Mouse (Mus musculus) heart, embryonic 15.5 days (tissue): ENCODE measurements at regions not wholly inside any gene's neighbourhood (a gene's known extent, or its start where the extent isn't known, plus 50 kb on each side); places are given as distances from the start of the nearest gene placed in this dataset.

Experiments used
- ATAC-seq: fragments of 200-750 bp; cut with Nextera tagmentation; replicated peaks from 2 replicates; pipeline ENCODE4 v1.8.0; 2017; ENCODE audit warnings: low read depth, moderate TSS enrichment; ENCODE audit not compliant: insufficient number of reproducible peaks, insufficient read depth, low FRiP score
- H3K27ac ChIP-seq: fragments of 300-500 bp; sonication (generic); 2 replicates; pipeline ENCODE4 v1.5.1; 2015; ENCODE audit warnings: mild to moderate bottlenecking, inconsistent platforms
- H3K27me3 ChIP-seq: fragments of 300-500 bp; sonication (generic); 2 replicates; pipeline ENCODE4 v1.6.1; 2015; ENCODE audit warnings: inconsistent platforms
- H3K36me3 ChIP-seq: fragments of 300-500 bp; sonication (generic); 2 replicates; pipeline ENCODE4 v1.6.1; 2015; ENCODE audit warnings: mild to moderate bottlenecking, inconsistent platforms
- H3K4me1 ChIP-seq: fragments of 300-500 bp; sonication (generic); replicated peaks from 2 replicates; pipeline ENCODE4 v1.6.1; 2015; ENCODE audit warnings: inconsistent platforms
- H3K4me2 ChIP-seq: fragments of 300-500 bp; sonication (generic); 2 replicates; pipeline ENCODE4 v1.6.1; 2015; ENCODE audit warnings: inconsistent platforms, mild to moderate bottlenecking, moderate library complexity
- H3K4me3 ChIP-seq: fragments of 300-500 bp; sonication (generic); 2 replicates; pipeline ENCODE4 v1.5.1; 2015; ENCODE audit warnings: mild to moderate bottlenecking, inconsistent platforms
- H3K9ac ChIP-seq: fragments of 300-500 bp; sonication (generic); 2 replicates; pipeline ENCODE4 v1.6.1; 2015; ENCODE audit warnings: mild to moderate bottlenecking, inconsistent platforms
- H3K9me3 ChIP-seq: fragments of 300-500 bp; sonication (generic); replicated peaks from 2 replicates; pipeline ENCODE4 v1.6.1; 2016; ENCODE audit warnings: inconsistent platforms
- WGBS: fragments of 180-500 bp; shearing (Covaris S2); methylation state at CpG from one replicate; pipeline ENCODE4 v1.1.7; 2015; ENCODE audit warnings: mixed read lengths; 5-methylcytosine and 5-hydroxymethylcytosine counted together

- ATAC-seq = no peak
- Histone ChIP-seq H3K9ac (no peak overlapping the region), H3K4me1 (no peaks in the 10 kb centered on the region), H3K9me3 (no peaks in the 10 kb centered on the region), H3K4me3 (no peak overlapping the region), H3K36me3 (no peaks in the 10 kb centered on the region), H3K4me2 (no peak overlapping the region), H3K27me3 (no peaks in the 10 kb centered on the region; the same call in 1 of the 2 replicates), H3K27ac (no peak overlapping the region)
These were observed 132.6 kb upstream of the Egfl6 start for GRCm38 (mm10) chrX:166718075-166718474.

- WGBS = 70% methylated on average over 2 of the region's 2 CpGs
- Histone ChIP-seq H3K4me1 (no peaks in the 10 kb centered on the region), H3K9ac (no peak overlapping the region), H3K4me2 (no peak overlapping the region), H3K27ac (peak overlapping the region; percentile 52; the same call in 1 of the 2 replicates), H3K9me3 (no peaks in the 10 kb centered on the region), H3K4me3 (no peak overlapping the region), H3K36me3 (no peaks in the 10 kb centered on the region), H3K27me3 (no peaks in the 10 kb centered on the region)
- ATAC-seq = no peak
These were observed 123.8 kb upstream of the Egfl6 start for GRCm38 (mm10) chrX:166709306-166709705.

- ATAC-seq = no peak
- H3K9ac ChIP-seq = no peak overlapping the region
- H3K27me3 ChIP-seq = no peaks in the 10 kb centered on the region
- no peak overlapping the region for H3K4me3 ChIP-seq
- H3K4me1 ChIP-seq = no peaks in the 10 kb centered on the region
- no peak overlapping the region for H3K27ac ChIP-seq
- H3K4me2 ChIP-seq = no peak overlapping the region
- H3K9me3 ChIP-seq = no peaks in the 10 kb centered on the region
- WGBS = 67% methylated on average over 1 of the region's 1 CpGs
- no peaks in the 10 kb centered on the region for H3K36me3 ChIP-seq
These were observed 122.6 kb upstream of the Egfl6 start for GRCm38 (mm10) chrX:166708106-166708505.

- Histone ChIP-seq H3K36me3 (no peaks in the 10 kb centered on the region), H3K9ac (no peak overlapping the region), H3K4me2 (no peak overlapping the region), H3K27ac (no peak overlapping the region), H3K9me3 (no peaks in the 10 kb centered on the region), H3K4me1 (no peaks in the 10 kb centered on the region), H3K27me3 (no peaks in the 10 kb centered on the region), H3K4me3 (no peak overlapping the region)
- ATAC-seq = no peak
- WGBS = 48% methylated on average over 1 of the region's 1 CpGs
These were observed 121.5 kb upstream of the Egfl6 start for GRCm38 (mm10) chrX:166707029-166707428.

- no peak overlapping the region for H3K4me3 ChIP-seq
- H3K9me3 ChIP-seq = no peaks in the 10 kb centered on the region
- no peaks in the 10 kb centered on the region for H3K27me3 ChIP-seq
- H3K27ac ChIP-seq = no peak overlapping the region
- H3K4me2 ChIP-seq = no peak overlapping the region
- 81% methylated on average over 2 of the region's 2 CpGs for WGBS
- H3K4me1 ChIP-seq = no peaks in the 10 kb centered on the region
- H3K9ac ChIP-seq = no peak overlapping the region
- ATAC-seq = no peak
- H3K36me3 ChIP-seq = no peaks in the 10 kb centered on the region
These were observed 118.8 kb upstream of the Egfl6 start for GRCm38 (mm10) chrX:166704311-166704710.

- Histone ChIP-seq H3K9ac (no peak overlapping the region), H3K27me3 (no peaks in the 10 kb centered on the region), H3K4me1 (no peaks in the 10 kb centered on the region), H3K4me3 (no peak overlapping the region), H3K9me3 (no peaks in the 10 kb centered on the region), H3K4me2 (no peak overlapping the region), H3K36me3 (no peaks in the 10 kb centered on the region), H3K27ac (no peak overlapping the region)
- no peak for ATAC-seq
- 61% methylated on average over 3 of the region's 3 CpGs for WGBS
These were observed 108.7 kb upstream of the Egfl6 start for GRCm38 (mm10) chrX:166694219-166694618.

GRCm38 (mm10) chrX:166688779-166689178 is 103.3 kb upstream of the Egfl6 start:
- WGBS = 71% methylated on average over 3 of the region's 3 CpGs
- no peaks in the 10 kb centered on the region for H3K9me3 ChIP-seq
- no peak for ATAC-seq

GRCm38 (mm10) chrX:166673404-166673803 is 87.9 kb upstream of the Egfl6 start:
- H3K4me2 ChIP-seq = no peak overlapping the region

More at GRCm38 (mm10) chrX:166688779-166689178, 103.3 kb upstream of the Egfl6 start:
- Histone ChIP-seq H3K36me3 (no peaks in the 10 kb centered on the region), H3K4me2 (no peak overlapping the region), H3K27ac (no peak overlapping the region), H3K4me3 (no peak overlapping the region), H3K9ac (no peak overlapping the region), H3K27me3 (no peaks in the 10 kb centered on the region), H3K4me1 (no peaks in the 10 kb centered on the region)

GRCm38 (mm10) chrX:166672617-166673016 is 87.1 kb upstream of the Egfl6 start:
- no peak overlapping the region for H3K4me3 ChIP-seq
- H3K9me3 ChIP-seq = no peaks in the 10 kb centered on the region
- no peak for ATAC-seq
- WGBS = 90% methylated on average over 1 of the region's 1 CpGs
- no peak overlapping the region for H3K4me2 ChIP-seq
- H3K27ac ChIP-seq = no peak overlapping the region
- no peaks in the 10 kb centered on the region for H3K4me1 ChIP-seq
- no peaks in the 10 kb centered on the region for H3K36me3 ChIP-seq
- H3K27me3 ChIP-seq = no peaks in the 10 kb centered on the region
- no peak overlapping the region for H3K9ac ChIP-seq

More at GRCm38 (mm10) chrX:166673404-166673803, 87.9 kb upstream of the Egfl6 start:
- Histone ChIP-seq H3K36me3 (no peaks in the 10 kb centered on the region), H3K9me3 (no peaks in the 10 kb centered on the region), H3K27me3 (no peaks in the 10 kb centered on the region), H3K4me1 (no peaks in the 10 kb centered on the region), H3K27ac (no peak overlapping the region), H3K4me3 (no peak overlapping the region), H3K9ac (no peak overlapping the region)
- no peak for ATAC-seq
- 64% methylated on average over 3 of the region's 3 CpGs for WGBS

GRCm38 (mm10) chrX:166671853-166672252 is 86.3 kb upstream of the Egfl6 start:
- 88% methylated on average over 4 of the region's 4 CpGs for WGBS
- Histone ChIP-seq H3K27ac (no peak overlapping the region), H3K4me2 (no peak overlapping the region), H3K36me3 (no peaks in the 10 kb centered on the region), H3K9ac (no peak overlapping the region), H3K4me3 (no peak overlapping the region), H3K4me1 (no peaks in the 10 kb centered on the region), H3K27me3 (no peaks in the 10 kb centered on the region), H3K9me3 (no peaks in the 10 kb centered on the region)
- ATAC-seq = no peak

- no peaks in the 10 kb centered on the region for H3K36me3 ChIP-seq
- no peak overlapping the region for H3K4me3 ChIP-seq
- H3K4me2 ChIP-seq = no peak overlapping the region
- no peaks in the 10 kb centered on the region for H3K9me3 ChIP-seq
- H3K4me1 ChIP-seq = peaks cover 3% of the 10 kb centered on the region
- no peak overlapping the region for H3K9ac ChIP-seq
- ATAC-seq = no peak
- WGBS = 76% methylated on average over 2 of the region's 2 CpGs
- H3K27me3 ChIP-seq = no peaks in the 10 kb centered on the region
- no peak overlapping the region for H3K27ac ChIP-seq
These were observed 80.8 kb upstream of the Egfl6 start for GRCm38 (mm10) chrX:166666304-166666703.

GRCm38 (mm10) chrX:166661808-166662207 is 76.3 kb upstream of the Egfl6 start:
- Histone ChIP-seq H3K4me2 (no peak overlapping the region), H3K9ac (no peak overlapping the region), H3K4me3 (no peak overlapping the region), H3K4me1 (peaks cover 3% of the 10 kb centered on the region), H3K27me3 (no peaks in the 10 kb centered on the region), H3K9me3 (no peaks in the 10 kb centered on the region), H3K36me3 (no peaks in the 10 kb centered on the region), H3K27ac (peak overlapping the region; percentile 82)
- 29% methylated on average over 6 of the region's 6 CpGs for WGBS
- ATAC-seq = peak; percentile 75
